Mouse (Mus musculus) megakaryocyte, embryonic 14.5 days (primary cell): ENCODE data around the gene Spdef.

Experiments
- FLI1 ChIP-seq: IDR thresholded peaks from 2 replicates; pipeline ENCODE4 v1.6.1; 2012; ENCODE audit warnings: low read length, inconsistent platforms, mixed read lengths
- GATA1 ChIP-seq: IDR thresholded peaks from 3 replicates; pipeline ENCODE4 v1.6.1; 2012; ENCODE audit warnings: mixed read lengths, low read length, inconsistent platforms, borderline replicate concordance

- no peak for TF ChIP-seq GATA1
- no peak for TF ChIP-seq FLI1
These were observed 29.0 kb downstream of the Spdef start for GRCm38 (mm10) chr17:27699641-27700244.
